Mouse (Mus musculus): Measurements from ENCODE around the gene Tmem151b.

- no peak for TF ChIP-seq POLR2A (IDR thresholded peaks at IDR 0.05; ENCODE audit: extremely low read depth, insufficient read depth, low read length)
- TF ChIP-seq CTCF (IDR thresholded peaks at IDR 0.05; ENCODE audit: extremely low read depth, insufficient read depth, low read length): no peak
Measured at GRCm38 (mm10) chr17:45536264-45536663, 13.2 kb downstream of the Tmem151b start.
